Mouse (Mus musculus) neural tube, embryonic 14.5 days (tissue): ENCODE measurements at regions not wholly inside any gene's neighbourhood (a gene's known extent, or its start where the extent isn't known, plus 50 kb on each side); places are given as distances from the start of the nearest gene placed in this dataset.

Experiments
- ATAC-seq: fragments of 200-750 bp; cut with Nextera tagmentation; 2 replicates; pipeline ENCODE4 v1.8.0; 2017; ENCODE audit warnings: low read depth, mild to moderate bottlenecking, moderate TSS enrichment, moderate library complexity
- H3K27ac ChIP-seq: fragments of 300-500 bp; sonication (generic); 2 replicates; pipeline ENCODE4 v1.5.1; 2014; ENCODE audit warnings: low read depth, mild to moderate bottlenecking, control low read depth, low read length, moderate library complexity, mixed read lengths
- H3K27me3 ChIP-seq: fragments of 300-500 bp; sonication (generic); 2 replicates; pipeline ENCODE4 v1.6.1; 2014; ENCODE audit warnings: low read length; ENCODE audit not compliant: control insufficient read depth, insufficient read depth
- H3K36me3 ChIP-seq: fragments of 300-500 bp; sonication (generic); 2 replicates; pipeline ENCODE4 v1.6.1; 2014; ENCODE audit warnings: low read length, mixed read lengths; ENCODE audit not compliant: control insufficient read depth, insufficient read depth
- H3K4me1 ChIP-seq: fragments of 300-500 bp; sonication (generic); 2 replicates; pipeline ENCODE4 v1.6.1; 2014; ENCODE audit warnings: low read length; ENCODE audit not compliant: control insufficient read depth, insufficient read depth
- H3K4me2 ChIP-seq: fragments of 300-500 bp; sonication (generic); 2 replicates; pipeline ENCODE4 v1.6.1; 2014; ENCODE audit warnings: mild to moderate bottlenecking, low read depth, low read length, control low read depth
- H3K4me3 ChIP-seq: fragments of 300-500 bp; sonication (generic); 2 replicates; pipeline ENCODE4 v1.5.1; 2014; ENCODE audit warnings: low read depth, low read length, control low read depth, mixed read lengths
- H3K9ac ChIP-seq: fragments of 300-500 bp; sonication (generic); replicated peaks from 2 replicates; pipeline ENCODE4 v1.6.1; 2014; ENCODE audit warnings: low read depth, mild to moderate bottlenecking, control low read depth, low read length, mixed read lengths
- H3K9me3 ChIP-seq: fragments of 300-500 bp; sonication (generic); 2 replicates; pipeline ENCODE4 v1.6.1; 2016; ENCODE audit warnings: low read length; ENCODE audit not compliant: control insufficient read depth
- WGBS: fragments of 180-500 bp; shearing (Covaris S2); extraction: QIAGEN DNeasy Blood & Tissue Kit; methylation state at CpG from one replicate; pipeline ENCODE4 v1.1.7; 2014; 5-methylcytosine and 5-hydroxymethylcytosine counted together

GRCm38 (mm10) chr3:58123396-58124077 lies 275.7 kb upstream of the Pfn2 start:
- Histone ChIP-seq H3K36me3 (no peaks in the 10 kb centered on the region), H3K27ac (no peak overlapping the region), H3K4me2 (no peak overlapping the region), H3K4me1 (no peaks in the 10 kb centered on the region), H3K4me3 (no peak overlapping the region), H3K9ac (no peak overlapping the region), H3K27me3 (no peaks in the 10 kb centered on the region), H3K9me3 (no peaks in the 10 kb centered on the region)
- 82% methylated on average over 7 of the region's 7 CpGs for whole genome bisulfite sequencing
- no peak for ATAC-seq

GRCm38 (mm10) chr3:58124886-58125285 lies 277.0 kb upstream of the Pfn2 start:
- Histone ChIP-seq H3K4me2 (no peak overlapping the region), H3K4me1 (no peaks in the 10 kb centered on the region), H3K9me3 (no peaks in the 10 kb centered on the region), H3K36me3 (no peaks in the 10 kb centered on the region), H3K27ac (no peak overlapping the region), H3K9ac (no peak overlapping the region), H3K4me3 (no peak overlapping the region), H3K27me3 (no peaks in the 10 kb centered on the region)
- ATAC-seq, result no peak
- WGBS, result 85% methylated on average over 1 of the region's 1 CpGs

GRCm38 (mm10) chr3:58126996-58127395 lies 279.1 kb upstream of the Pfn2 start:
- Histone ChIP-seq H3K36me3 (no peaks in the 10 kb centered on the region), H3K9ac (no peak overlapping the region), H3K4me3 (no peak overlapping the region), H3K27ac (no peak overlapping the region), H3K4me2 (no peak overlapping the region), H3K9me3 (no peaks in the 10 kb centered on the region), H3K4me1 (no peaks in the 10 kb centered on the region), H3K27me3 (no peaks in the 10 kb centered on the region)
- no peak for ATAC-seq

DNA sequence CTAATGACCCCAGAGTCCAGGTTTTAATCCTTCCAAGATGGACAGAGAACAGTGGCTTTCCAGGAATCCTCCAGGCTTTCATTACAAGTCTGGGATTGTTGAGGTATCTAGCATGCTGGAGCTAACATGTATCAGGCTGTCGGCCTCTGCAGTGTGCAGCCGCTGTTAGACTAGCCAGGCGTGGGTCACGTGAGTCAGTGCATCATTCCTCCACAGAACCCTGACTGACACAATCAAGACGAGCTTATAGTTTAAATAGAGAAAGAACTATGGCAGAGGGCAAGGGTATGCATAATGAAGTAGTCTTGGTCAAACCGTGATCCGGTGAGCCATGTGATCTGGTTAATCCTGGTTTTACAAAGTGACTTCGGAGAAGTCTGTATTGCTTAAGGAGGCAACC lies 280.2 kb upstream of the Pfn2 start:
- Histone ChIP-seq H3K27me3 (no peaks in the 10 kb centered on the region), H3K4me1 (no peaks in the 10 kb centered on the region), H3K4me2 (no peak overlapping the region), H3K36me3 (no peaks in the 10 kb centered on the region), H3K4me3 (no peak overlapping the region), H3K9me3 (no peaks in the 10 kb centered on the region), H3K9ac (no peak overlapping the region), H3K27ac (no peak overlapping the region)
- WGBS, result 77% methylated on average over 8 of the region's 8 CpGs
- no peak for ATAC-seq

- no peak overlapping the region for H3K4me3 ChIP-seq
- no peak for ATAC-seq
- H3K27ac ChIP-seq, result no peak overlapping the region
- 54% methylated on average over 6 of the region's 6 CpGs for WGBS
- H3K36me3 ChIP-seq, result no peaks in the 10 kb centered on the region
- no peaks in the 10 kb centered on the region for H3K9me3 ChIP-seq
- H3K9ac ChIP-seq, result no peak overlapping the region
- no peaks in the 10 kb centered on the region for H3K4me1 ChIP-seq
- H3K4me2 ChIP-seq, result no peak overlapping the region
- no peaks in the 10 kb centered on the region for H3K27me3 ChIP-seq
Measured at GRCm38 (mm10) chr3:58129358-58129903, 281.6 kb upstream of the Pfn2 start.

- Histone ChIP-seq H3K36me3 (no peaks in the 10 kb centered on the region), H3K4me1 (no peaks in the 10 kb centered on the region), H3K4me2 (no peak overlapping the region), H3K9me3 (no peaks in the 10 kb centered on the region), H3K9ac (no peak overlapping the region), H3K4me3 (no peak overlapping the region), H3K27ac (no peak overlapping the region), H3K27me3 (no peaks in the 10 kb centered on the region)
- peak; percentile 61; the same call in 1 of the 2 replicates for ATAC-seq
- 16% methylated on average over 10 of the region's 10 CpGs for WGBS
Measured at GRCm38 (mm10) chr3:58135607-58136365, 278.7 kb upstream of the Tsc22d2 start.

GRCm38 (mm10) chr3:58138726-58139585 lies 275.6 kb upstream of the Tsc22d2 start:
- no peaks in the 10 kb centered on the region for H3K36me3 ChIP-seq
- H3K9ac ChIP-seq, result no peak overlapping the region
- H3K4me2 ChIP-seq, result no peak overlapping the region
- H3K27ac ChIP-seq, result no peak overlapping the region
- H3K9me3 ChIP-seq, result no peaks in the 10 kb centered on the region
- no peaks in the 10 kb centered on the region for H3K27me3 ChIP-seq
- H3K4me1 ChIP-seq, result no peaks in the 10 kb centered on the region
- 80% methylated on average over 8 of the region's 8 CpGs for WGBS
- ATAC-seq, result no peak
- H3K4me3 ChIP-seq, result no peak overlapping the region

DNA sequence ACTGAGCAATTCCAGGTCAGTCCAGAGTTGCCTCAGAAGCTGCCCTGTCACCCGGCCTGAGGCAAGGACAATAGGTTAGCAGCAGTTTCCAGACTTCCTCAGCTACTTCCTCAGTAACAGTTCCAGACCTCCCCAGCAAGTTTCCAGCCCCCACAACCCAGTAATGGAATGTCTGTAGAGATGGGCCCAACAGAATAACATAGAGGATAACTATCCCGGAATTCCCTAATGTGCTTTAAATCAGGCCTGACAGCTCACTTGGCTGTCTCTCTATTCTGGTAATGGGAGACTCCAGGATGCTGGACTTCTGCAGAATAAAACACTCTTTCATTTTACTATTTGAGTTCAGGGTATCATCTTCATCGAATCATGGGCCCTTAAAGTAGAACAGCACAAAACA lies 268.4 kb upstream of the Tsc22d2 start:
- H3K27me3 ChIP-seq, result no peaks in the 10 kb centered on the region
- no peak overlapping the region for H3K4me3 ChIP-seq
- no peaks in the 10 kb centered on the region for H3K36me3 ChIP-seq
- no peaks in the 10 kb centered on the region for H3K4me1 ChIP-seq
- no peak overlapping the region for H3K9ac ChIP-seq
- 61% methylated on average over 3 of the region's 3 CpGs for WGBS
- H3K4me2 ChIP-seq, result no peak overlapping the region
- no peak for ATAC-seq
- no peak overlapping the region for H3K27ac ChIP-seq
- H3K9me3 ChIP-seq, result no peaks in the 10 kb centered on the region
